Mouse (Mus musculus) heart, embryonic 16.5 days (tissue): ENCODE results near the gene Mmp19. TPM values are rescaled to one million over a fixed set of nuclear protein-coding genes. Genes with fewer than 3 reads are reported as not detected.

Source experiments
- ATAC-seq: fragments of 200-750 bp; cut with Nextera tagmentation; replicated peaks from 2 replicates; pipeline ENCODE4 v1.8.0; 2017; ENCODE audit warnings: moderate number of reproducible peaks; ENCODE audit not compliant: insufficient read depth, low FRiP score; ENCODE audit errors: extremely low read depth
- H3K27ac ChIP-seq: fragments of 300-500 bp; sonication (generic); 2 replicates; pipeline ENCODE4 v1.5.1; 2014; ENCODE audit warnings: mild to moderate bottlenecking, low read length, control low read depth, moderate library complexity
- H3K27me3 ChIP-seq: fragments of 300-500 bp; sonication (generic); 2 replicates; pipeline ENCODE4 v1.6.1; 2014; ENCODE audit warnings: low read length, mixed read lengths; ENCODE audit not compliant: control insufficient read depth, insufficient read depth
- H3K36me3 ChIP-seq: fragments of 300-500 bp; sonication (generic); 2 replicates; pipeline ENCODE4 v1.6.1; 2014; ENCODE audit not compliant: control insufficient read depth, insufficient read depth
- H3K4me1 ChIP-seq: fragments of 300-500 bp; sonication (generic); 2 replicates; pipeline ENCODE4 v1.6.1; 2014; ENCODE audit warnings: low read length, mixed read lengths; ENCODE audit not compliant: control insufficient read depth, insufficient read depth
- H3K4me2 ChIP-seq: fragments of 300-500 bp; sonication (generic); 2 replicates; pipeline ENCODE4 v1.6.1; 2014; ENCODE audit warnings: low read depth, mild to moderate bottlenecking, control low read depth, low read length
- H3K4me3 ChIP-seq: fragments of 300-500 bp; sonication (generic); 2 replicates; pipeline ENCODE4 v1.5.1; 2014; ENCODE audit warnings: mild to moderate bottlenecking, control low read depth, low read length
- H3K9ac ChIP-seq: fragments of 300-500 bp; sonication (generic); 2 replicates; pipeline ENCODE4 v1.6.1; 2014; ENCODE audit warnings: low read length, control low read depth
- H3K9me3 ChIP-seq: fragments of 300-500 bp; sonication (generic); replicated peaks from 2 replicates; pipeline ENCODE4 v1.6.1; 2016; ENCODE audit warnings: low read length; ENCODE audit not compliant: control insufficient read depth
- WGBS: fragments of 180-500 bp; shearing (Covaris S2); extraction: QIAGEN DNeasy Blood & Tissue Kit; methylation state at CpG from one replicate; pipeline ENCODE4 v1.1.7; 2014; 5-methylcytosine and 5-hydroxymethylcytosine counted together
- polyA plus RNA-seq: library from polyadenylated mRNA; unstranded; fragments of >200 nt; fragmentation: Nextera tagmentation; extraction: Ambion mirVana; gene quantifications from 2 replicates; pipeline ENCODE4 v1.2.1, GENCODE M21; 2015

Gene Mmp19
- polyA plus RNA-seq, 1 experiment from 2014 or later: 1.3 TPM

DNA sequence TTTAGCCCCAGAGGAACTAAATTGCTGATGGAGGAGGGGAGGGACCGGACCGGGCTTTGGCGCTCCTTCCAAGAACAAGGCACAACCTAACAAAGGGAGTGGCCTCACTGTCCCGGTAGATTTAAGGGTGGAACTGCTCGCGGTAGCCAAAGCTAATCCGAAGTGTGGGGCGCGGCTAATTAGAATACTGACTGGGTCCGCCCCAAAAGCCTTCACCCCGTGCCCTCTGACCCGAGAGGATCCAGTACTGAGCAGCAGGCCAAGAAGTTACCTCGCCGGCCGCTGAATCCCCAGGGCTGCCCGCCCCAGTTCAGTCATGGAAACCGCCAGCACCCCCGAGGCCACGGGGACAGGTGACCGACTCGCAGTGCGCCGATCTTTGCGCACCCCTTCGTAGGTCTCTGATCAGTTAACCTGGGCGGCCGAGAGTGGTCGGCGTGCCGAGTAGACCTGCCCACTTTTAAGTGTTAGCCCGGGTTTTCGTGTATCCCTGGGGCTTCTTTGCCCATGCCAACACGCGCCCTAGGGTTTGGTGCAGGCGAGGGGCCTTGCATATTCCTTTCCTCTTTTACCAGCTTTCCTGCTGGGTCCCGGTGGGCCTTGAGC is 43.0 kb upstream of the Mmp19 start, which contains the start of gene Pym1:
Pym1 (plus strand) TSS at position 244 of the 606 bp plus-strand sequence.
- peak within 1 kb of the TSS; percentile 87 for H3K9ac ChIP-seq
- H3K4me1 ChIP-seq: peaks cover 27% of the 10 kb centered on the region
- H3K9me3 ChIP-seq: no peaks in the 10 kb centered on the region
- no peaks in the 10 kb centered on the region for H3K36me3 ChIP-seq
- H3K4me3 ChIP-seq: peak within 1 kb of the TSS; percentile 94
- peak; percentile 26 for ATAC-seq
- no peaks in the 10 kb centered on the region for H3K27me3 ChIP-seq
- peak within 1 kb of the TSS; percentile 96 for H3K27ac ChIP-seq
- under 1% methylated on average over 36 of the region's 36 CpGs for WGBS
- H3K4me2 ChIP-seq: peak within 1 kb of the TSS; percentile 92

DNA sequence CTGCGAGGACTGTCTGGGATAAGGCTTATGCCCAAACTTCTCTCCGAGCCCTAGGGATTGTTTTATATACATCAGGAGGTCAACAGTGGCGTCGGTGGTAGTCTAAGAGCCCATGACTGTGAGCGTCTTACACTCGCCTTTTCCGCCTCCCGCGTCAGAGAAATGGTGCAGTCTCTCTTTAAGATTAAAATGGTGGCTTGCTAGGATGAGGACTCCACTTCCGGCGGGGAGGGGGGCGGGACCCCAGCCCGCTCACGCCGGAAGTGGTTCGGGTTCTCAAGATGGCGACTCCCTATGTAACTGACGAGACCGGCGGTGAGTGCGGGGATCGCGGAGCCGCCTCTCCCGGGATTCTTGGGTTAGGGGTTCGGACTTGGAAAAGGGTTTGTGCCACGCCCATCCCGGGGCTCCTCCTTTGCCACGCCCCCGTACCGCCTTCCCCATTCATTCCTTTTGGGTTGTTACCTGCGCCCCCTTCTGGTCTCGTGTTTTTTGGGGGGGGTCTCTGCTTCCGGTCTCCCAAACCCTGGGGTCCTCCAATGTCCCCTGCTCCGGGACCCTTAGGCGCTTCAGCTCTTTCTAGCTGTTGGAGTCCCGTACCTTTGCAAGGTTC is 42.4 kb upstream of the Mmp19 start:
- Histone ChIP-seq H3K9me3 (no peaks in the 10 kb centered on the region), H3K9ac (peak overlapping the region; percentile 87), H3K27me3 (no peaks in the 10 kb centered on the region), H3K27ac (peak overlapping the region; percentile 96), H3K4me2 (peak overlapping the region; percentile 92), H3K4me1 (peaks cover 22% of the 10 kb centered on the region), H3K36me3 (no peaks in the 10 kb centered on the region), H3K4me3 (peak overlapping the region; percentile 94)
- under 1% methylated on average over 37 of the region's 37 CpGs for WGBS
- ATAC-seq: peak; percentile 75

GRCm38 (mm10) chr10:128772895-128773294 is 17.8 kb upstream of the Mmp19 start:
- no peak overlapping the region for H3K27ac ChIP-seq
- no peak overlapping the region for H3K9ac ChIP-seq
- WGBS: 73% methylated on average over 2 of the region's 2 CpGs
- H3K4me3 ChIP-seq: no peak overlapping the region
- no peak for ATAC-seq
- no peaks in the 10 kb centered on the region for H3K4me1 ChIP-seq
- H3K27me3 ChIP-seq: no peaks in the 10 kb centered on the region
- no peak overlapping the region for H3K4me2 ChIP-seq
- no peaks in the 10 kb centered on the region for H3K9me3 ChIP-seq
- no peaks in the 10 kb centered on the region for H3K36me3 ChIP-seq

- ATAC-seq: no peak
- Histone ChIP-seq H3K4me2 (no peak overlapping the region), H3K27ac (no peak overlapping the region), H3K9me3 (no peaks in the 10 kb centered on the region), H3K36me3 (no peaks in the 10 kb centered on the region), H3K9ac (no peak overlapping the region), H3K27me3 (no peaks in the 10 kb centered on the region), H3K4me3 (no peak overlapping the region), H3K4me1 (no peaks in the 10 kb centered on the region)
- WGBS: 17% methylated on average over 5 of the region's 5 CpGs
Measured at GRCm38 (mm10) chr10:128773685-128774084, 17.0 kb upstream of the Mmp19 start.

GRCm38 (mm10) chr10:128778441-128778840 is 12.3 kb upstream of the Mmp19 start:
- Histone ChIP-seq H3K27ac (peak overlapping the region; percentile 92), H3K9ac (no peak overlapping the region), H3K36me3 (no peaks in the 10 kb centered on the region), H3K4me3 (no peak overlapping the region), H3K4me1 (no peaks in the 10 kb centered on the region; the same call in 1 of the 2 replicates), H3K27me3 (no peaks in the 10 kb centered on the region), H3K9me3 (no peaks in the 10 kb centered on the region; the same call in 1 of the 2 replicates), H3K4me2 (no peak overlapping the region)
- no peak for ATAC-seq
- 81% methylated on average over 2 of the region's 2 CpGs for WGBS

DNA sequence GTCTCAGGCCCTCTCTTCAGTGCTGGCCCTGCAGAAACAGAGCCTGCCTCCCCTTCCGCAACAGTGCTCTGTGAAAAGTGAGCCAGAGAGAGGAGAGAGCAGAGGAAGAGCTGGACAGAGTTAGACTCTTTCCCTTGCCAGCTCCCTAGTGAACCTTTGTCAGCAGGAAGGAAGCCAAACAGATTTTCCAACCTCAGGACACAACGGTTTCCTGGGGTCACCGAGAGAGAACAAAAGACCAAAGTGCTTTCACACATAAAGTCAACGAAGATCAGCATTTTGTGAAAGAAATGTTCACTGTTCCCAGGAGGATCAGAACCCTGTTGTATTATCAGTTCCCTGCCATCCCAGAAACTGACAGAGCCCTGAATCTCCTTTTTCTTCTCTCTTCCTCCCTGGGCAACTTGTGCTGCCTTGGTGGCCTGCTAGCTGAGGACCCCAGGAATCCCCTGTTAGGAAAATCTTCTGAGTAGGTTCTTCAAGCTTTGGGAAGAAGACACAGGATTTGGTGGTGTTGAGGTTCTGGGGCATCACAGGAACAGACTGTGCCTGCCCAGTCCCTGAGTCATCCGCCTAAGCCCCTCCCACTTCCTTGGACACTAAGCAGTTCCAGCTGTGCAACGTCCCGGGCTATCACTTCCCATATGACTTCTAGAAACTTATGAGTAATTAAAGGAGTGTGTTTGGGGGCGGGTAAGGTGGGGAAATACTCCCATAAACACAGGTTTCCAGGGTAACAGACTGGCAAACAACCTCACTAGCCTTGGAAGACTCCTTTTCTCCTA is 11.5 kb upstream of the Mmp19 start:
- Histone ChIP-seq H3K4me2 (peak overlapping the region; percentile 39; the same call in 1 of the 2 replicates), H3K4me1 (no peaks in the 10 kb centered on the region; the same call in 1 of the 2 replicates), H3K27ac (peak overlapping the region; percentile 92), H3K4me3 (no peak overlapping the region), H3K9ac (no peak overlapping the region), H3K36me3 (no peaks in the 10 kb centered on the region), H3K9me3 (peaks cover 6% of the 10 kb centered on the region), H3K27me3 (no peaks in the 10 kb centered on the region)
- peak; percentile 93 for ATAC-seq
- WGBS: 26% methylated on average over 8 of the region's 8 CpGs

DNA sequence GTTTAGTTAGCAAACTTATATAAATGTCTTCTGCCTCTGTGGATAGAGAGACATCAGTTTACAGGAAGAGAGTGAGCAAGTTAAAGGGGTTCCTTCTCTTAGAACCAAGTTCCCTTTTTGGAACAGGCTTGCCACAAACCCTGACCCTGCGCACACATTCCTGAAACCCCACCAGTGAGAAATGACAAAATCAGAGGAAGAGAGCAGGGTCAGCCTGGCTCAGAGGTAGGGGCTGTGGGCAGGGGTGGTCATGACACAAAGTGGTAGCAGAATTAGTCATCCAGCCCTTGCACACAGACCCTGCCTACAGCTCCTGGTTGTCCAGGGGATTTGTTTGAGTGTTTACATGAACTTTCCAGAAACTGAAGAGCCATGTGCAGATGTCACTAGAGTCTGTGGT is 10.5 kb upstream of the Mmp19 start:
- Histone ChIP-seq H3K4me2 (no peak overlapping the region), H3K36me3 (no peaks in the 10 kb centered on the region), H3K27ac (no peak overlapping the region), H3K9me3 (peaks cover 7% of the 10 kb centered on the region), H3K27me3 (no peaks in the 10 kb centered on the region), H3K9ac (no peak overlapping the region), H3K4me1 (no peaks in the 10 kb centered on the region; the same call in 1 of the 2 replicates), H3K4me3 (no peak overlapping the region)
- ATAC-seq: no peak
- WGBS: 88% methylated on average over 1 of the region's 1 CpGs

- H3K9ac ChIP-seq: no peak overlapping the region
- H3K4me3 ChIP-seq: no peak overlapping the region
- no peak overlapping the region for H3K4me2 ChIP-seq
- H3K9me3 ChIP-seq: no peaks in the 10 kb centered on the region
- ATAC-seq: no peak
- no peaks in the 10 kb centered on the region for H3K4me1 ChIP-seq
- no peaks in the 10 kb centered on the region for H3K36me3 ChIP-seq
- H3K27ac ChIP-seq: no peak overlapping the region
- H3K27me3 ChIP-seq: no peaks in the 10 kb centered on the region
Measured at GRCm38 (mm10) chr10:128792041-128792440, 1.3 kb downstream of the Mmp19 start.

DNA sequence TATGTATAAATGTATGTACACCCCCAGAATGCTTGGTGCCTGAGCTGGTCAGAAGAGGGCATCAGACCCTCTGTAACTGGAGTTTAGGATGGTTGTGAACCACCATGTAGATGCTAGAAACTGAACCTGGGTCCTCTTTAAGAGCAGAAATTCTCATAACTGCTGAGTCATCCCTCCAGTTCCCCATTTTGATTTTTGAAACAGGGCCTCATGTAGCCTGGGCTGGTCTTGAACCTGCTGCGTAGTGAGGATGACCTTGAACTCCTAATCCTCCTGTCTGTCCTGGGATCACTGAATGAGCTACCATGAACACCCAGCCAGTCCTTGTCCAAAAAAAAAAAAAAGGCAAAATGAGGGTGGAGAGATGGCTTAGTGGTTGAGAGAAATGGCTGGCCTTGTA is 2.5 kb downstream of the Mmp19 start:
- Histone ChIP-seq H3K4me1 (no peaks in the 10 kb centered on the region), H3K4me2 (no peak overlapping the region), H3K9me3 (no peaks in the 10 kb centered on the region), H3K27me3 (no peaks in the 10 kb centered on the region), H3K27ac (no peak overlapping the region), H3K9ac (no peak overlapping the region), H3K4me3 (no peak overlapping the region), H3K36me3 (no peaks in the 10 kb centered on the region)
- no peak for ATAC-seq
- 97% methylated on average over 1 of the region's 1 CpGs for WGBS
